Mouse (Mus musculus): ENCODE results near the gene Vamp8.

- TF ChIP-seq CTCF (IDR thresholded peaks at IDR 0.05; ENCODE audit: borderline replicate concordance, insufficient read depth, low read length): no peak
- TF ChIP-seq POLR2A (IDR thresholded peaks at IDR 0.05; ENCODE audit: low read depth, low read length): no peak
Observed at GRCm38 (mm10) chr6:72374820-72375563, 15.5 kb downstream of the Vamp8 start.
